Mouse (Mus musculus) myocyte (in vitro differentiated cells): ENCODE measurements at regions not wholly inside any gene's neighbourhood (a gene's known extent, or its start where the extent isn't known, plus 50 kb on each side); places are given as distances from the start of the nearest gene placed in this dataset.

Experiments used
- H3K27me3 ChIP-seq: one replicate; pipeline ENCODE4 v1.6.1; 2011; ENCODE audit not compliant: control insufficient read depth, insufficient read depth, insufficient read length
- H3K36me3 ChIP-seq: one replicate; pipeline ENCODE4 v1.6.1; 2011; ENCODE audit not compliant: control insufficient read depth, insufficient read depth
- H3K4me2 ChIP-seq: one replicate; pipeline ENCODE4 v1.6.1; 2011; ENCODE audit warnings: low read depth, control low read depth
- H3K4me3 ChIP-seq: one replicate; pipeline ENCODE4 v1.5.1; 2011; ENCODE audit warnings: mild to moderate bottlenecking, control low read depth, moderate library complexity
- H3K79me2 ChIP-seq: one replicate; pipeline ENCODE4 v1.6.1; 2011; ENCODE audit not compliant: control insufficient read depth, insufficient read depth
- H3ac ChIP-seq: one replicate; pipeline ENCODE4 v1.6.1; 2011; ENCODE audit not compliant: control insufficient read depth, insufficient read length
- CEBPB ChIP-seq: IDR thresholded peaks from 2 replicates; pipeline ENCODE4 v1.6.1; 2011; ENCODE audit warnings: mild to moderate bottlenecking, moderate library complexity; ENCODE audit not compliant: poor library complexity, insufficient read depth, severe bottlenecking
- E2F4 ChIP-seq: IDR thresholded peaks from one replicate; pipeline ENCODE4 v1.6.1; 2011; ENCODE audit warnings: mild to moderate bottlenecking, control low read depth, moderate library complexity; ENCODE audit not compliant: insufficient read depth
- MAX ChIP-seq: IDR thresholded peaks from one replicate; pipeline ENCODE4 v1.6.1; 2011; ENCODE audit warnings: low read depth, mild to moderate bottlenecking, control low read depth
- MYOD1 ChIP-seq, 3 experiments: IDR thresholded peaks; one replicate each; pipeline ENCODE4 v1.6.1; 2011; ENCODE audit warnings: control low read depth in 2 of 3, low read depth in 2 of 3, mild to moderate bottlenecking in 2 of 3, moderate library complexity in 1 of 3; ENCODE audit not compliant: insufficient read length in 2 of 3, control insufficient read depth in 1 of 3
- MYOG ChIP-seq, 3 experiments: IDR thresholded peaks; one replicate each; pipeline ENCODE4 v1.6.1; 2011; ENCODE audit warnings: control low read depth in 2 of 3, low read depth in 2 of 3, mild to moderate bottlenecking in 2 of 3; ENCODE audit not compliant: insufficient read length in 2 of 3, control insufficient read depth in 1 of 3, insufficient read depth in 1 of 3
- POLR2A ChIP-seq: IDR thresholded peaks from one replicate; pipeline ENCODE4 v1.6.1; 2011; ENCODE audit warnings: low read depth, mild to moderate bottlenecking, control low read depth, moderate library complexity; ENCODE audit not compliant: insufficient read length
- POLR2AphosphoS2 ChIP-seq: IDR thresholded peaks from one replicate; pipeline ENCODE4 v1.6.1; 2011; ENCODE audit warnings: low read depth, control low read depth; ENCODE audit not compliant: insufficient read length
- REST ChIP-seq: IDR thresholded peaks from one replicate; pipeline ENCODE4 v1.6.1; 2011; ENCODE audit warnings: mild to moderate bottlenecking, control low read depth, moderate library complexity; ENCODE audit not compliant: insufficient read depth, insufficient read length
- SRF ChIP-seq: IDR thresholded peaks from one replicate; pipeline ENCODE4 v1.6.1; 2011; ENCODE audit warnings: low read depth; ENCODE audit not compliant: control insufficient read depth, insufficient read length
- TCF12 ChIP-seq: IDR thresholded peaks from one replicate; pipeline ENCODE4 v1.6.1; 2011; ENCODE audit warnings: mild to moderate bottlenecking, control low read depth; ENCODE audit not compliant: poor library complexity, insufficient read depth, severe bottlenecking
- TCF3 ChIP-seq: IDR thresholded peaks from one replicate; pipeline ENCODE4 v1.6.1; 2011; ENCODE audit warnings: low read depth, control low read depth; ENCODE audit not compliant: insufficient read length
- USF1 ChIP-seq: IDR thresholded peaks from one replicate; pipeline ENCODE4 v1.6.1; 2011; ENCODE audit warnings: low read depth, mild to moderate bottlenecking, control low read depth, moderate library complexity

GRCm38 (mm10) chr6:31293008-31293407 is 105.5 kb upstream of the Mkln1 start:
- Histone ChIP-seq H3K36me3 (no peaks in the 10 kb centered on the region), H3K79me2 (no peaks in the 10 kb centered on the region), H3K4me2 (no peak overlapping the region), H3K4me3 (no peak overlapping the region), H3ac (no peak overlapping the region), H3K27me3 (no peaks in the 10 kb centered on the region)
- peak; percentile 80 for TF ChIP-seq REST
- no peak for TF ChIP-seq CEBPB

- Histone ChIP-seq H3K36me3 (no peaks in the 10 kb centered on the region), H3K4me2 (no peak overlapping the region), H3ac (no peak overlapping the region), H3K4me3 (no peak overlapping the region), H3K27me3 (no peaks in the 10 kb centered on the region), H3K79me2 (no peaks in the 10 kb centered on the region)
- no peak for TF ChIP-seq TCF12
- TF ChIP-seq USF1 = no peak
- no peak for TF ChIP-seq TCF3
- no peak for TF ChIP-seq MAX
- TF ChIP-seq POLR2A = no peak
- TF ChIP-seq SRF = no peak
- no peak for TF ChIP-seq E2F4
- no peak for TF ChIP-seq MYOG (IDR thresholded peaks at IDR 0.05; ENCODE audit: control insufficient read depth in 1 of 3, insufficient read depth in 1 of 3, insufficient read length in 2 of 3, low read depth in 2 of 3)
- TF ChIP-seq CEBPB = no peak
- no peak for TF ChIP-seq MYOD1 (IDR thresholded peaks at IDR 0.05; ENCODE audit: control insufficient read depth in 1 of 3, insufficient read length in 2 of 3, low read depth in 2 of 3)
- no peak for TF ChIP-seq POLR2AphosphoS2
- TF ChIP-seq REST = no peak
Observed at GRCm38 (mm10) chr6:31299395-31299794, 99.1 kb upstream of the Mkln1 start.

GRCm38 (mm10) chr6:31305736-31306135 is 92.8 kb upstream of the Mkln1 start:
- Histone ChIP-seq H3K36me3 (no peaks in the 10 kb centered on the region), H3K4me2 (no peak overlapping the region), H3K79me2 (no peaks in the 10 kb centered on the region), H3K27me3 (no peaks in the 10 kb centered on the region), H3K4me3 (no peak overlapping the region), H3ac (no peak overlapping the region)
- no peak for TF ChIP-seq MYOG (IDR thresholded peaks at IDR 0.05; ENCODE audit: control insufficient read depth in 1 of 3, insufficient read depth in 1 of 3, insufficient read length in 2 of 3, low read depth in 2 of 3)
- TF ChIP-seq USF1 = no peak
- TF ChIP-seq TCF12 = no peak

- Histone ChIP-seq H3K4me3 (no peak overlapping the region), H3K79me2 (no peaks in the 10 kb centered on the region), H3K36me3 (no peaks in the 10 kb centered on the region), H3K4me2 (no peak overlapping the region), H3ac (no peak overlapping the region), H3K27me3 (no peaks in the 10 kb centered on the region)
- TF ChIP-seq CEBPB (no peak), MYOG (IDR thresholded peaks at IDR 0.05; ENCODE audit: control insufficient read depth in 1 of 3, insufficient read depth in 1 of 3, insufficient read length in 2 of 3, low read depth in 2 of 3) (peak in 1 of 3 experiments; percentile 20), REST (peak; percentile 74), MYOD1 (IDR thresholded peaks at IDR 0.05; ENCODE audit: control insufficient read depth in 1 of 3, insufficient read length in 2 of 3, low read depth in 2 of 3) (no peak)
Observed at GRCm38 (mm10) chr6:31307047-31307633, 91.4 kb upstream of the Mkln1 start.

GRCm38 (mm10) chr6:31307899-31308298 is 90.6 kb upstream of the Mkln1 start:
- H3ac ChIP-seq = no peak overlapping the region

GRCm38 (mm10) chr6:31310660-31311059 is 87.9 kb upstream of the Mkln1 start:
- no peaks in the 10 kb centered on the region for H3K36me3 ChIP-seq
- H3K4me2 ChIP-seq = no peak overlapping the region
- H3ac ChIP-seq = no peak overlapping the region
- no peaks in the 10 kb centered on the region for H3K79me2 ChIP-seq
- no peak overlapping the region for H3K4me3 ChIP-seq
- H3K27me3 ChIP-seq = no peaks in the 10 kb centered on the region
- TF ChIP-seq MYOG (IDR thresholded peaks at IDR 0.05; ENCODE audit: control insufficient read depth in 1 of 3, insufficient read depth in 1 of 3, insufficient read length in 2 of 3, low read depth in 2 of 3) (no peak), POLR2AphosphoS2 (no peak), USF1 (no peak), POLR2A (no peak), CEBPB (no peak), MYOD1 (IDR thresholded peaks at IDR 0.05; ENCODE audit: control insufficient read depth in 1 of 3, insufficient read length in 2 of 3, low read depth in 2 of 3) (no peak), TCF12 (no peak), REST (no peak)

More at GRCm38 (mm10) chr6:31307899-31308298, 90.6 kb upstream of the Mkln1 start:
- TF ChIP-seq MAX = no peak
- TF ChIP-seq SRF = no peak
- no peak for TF ChIP-seq TCF12
- TF ChIP-seq E2F4 = no peak
- no peak for TF ChIP-seq MYOG (IDR thresholded peaks at IDR 0.05; ENCODE audit: control insufficient read depth in 1 of 3, insufficient read depth in 1 of 3, insufficient read length in 2 of 3, low read depth in 2 of 3)
- Histone ChIP-seq H3K27me3 (no peaks in the 10 kb centered on the region), H3K4me2 (no peak overlapping the region), H3K4me3 (no peak overlapping the region), H3K36me3 (no peaks in the 10 kb centered on the region), H3K79me2 (no peaks in the 10 kb centered on the region)
